In the genomic region with DNA sequence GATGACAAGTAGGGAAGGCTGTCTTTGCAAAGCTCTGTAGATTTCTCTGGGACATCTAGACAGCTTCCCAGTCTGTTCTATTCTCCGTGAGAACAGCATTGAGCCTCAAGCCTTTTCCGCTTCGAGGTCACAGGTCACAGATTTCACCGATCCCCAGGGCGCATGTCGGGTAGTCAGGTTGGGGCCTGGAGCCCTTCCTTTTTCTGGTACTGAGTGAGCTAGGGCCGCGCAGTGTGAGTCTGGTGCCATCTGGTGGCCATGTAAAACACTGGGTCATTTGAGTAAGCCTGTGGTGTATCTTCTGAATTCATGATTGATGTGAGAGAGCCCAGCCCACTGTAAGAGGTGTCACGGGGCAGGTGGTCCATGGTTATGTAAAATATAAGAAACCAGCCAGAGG, we compare ENCODE assay signal across 9 mouse cellular contexts. TPM values are rescaled to one million over a fixed set of nuclear protein-coding genes. Genes with fewer than 3 reads are reported as not detected.
DNase-seq lines count a peak whose midpoint lies in the region; ATAC-seq and TF ChIP-seq lines count a peak whose summit lies in the region.
"Had no signal": no experiment of that assay in that cellular context is flagged by ENCODE, and none has a peak within 500 bp of the region (broad histone marks: within the 10 kb centered on the region; RNA-seq: fewer than 3 reads in every experiment).

No protein-coding gene starts in this region.

- H3K9me3 ChIP-seq in embryonic facial prominence, embryonic 11.5 days (replicated peaks; ENCODE audit: control insufficient read depth, low read length), result no peaks in the 10 kb centered on the region
- H3K9me3 ChIP-seq in lung, postnatal 0 days (ENCODE audit: low read length), result no peaks in the 10 kb centered on the region
- H3K9me3 ChIP-seq: heart, embryonic 13.5 days had no signal

- ATAC-seq in embryonic facial prominence, embryonic 11.5 days (replicated peaks; ENCODE audit: insufficient number of reproducible peaks, low FRiP score, low TSS enrichment, low read depth), result 0 out of 2 replicates have a peak, but pooled peaks have one; percentile 34
- peak; percentile 87 for ATAC-seq in lung, postnatal 0 days

- H3K36me3 ChIP-seq in embryonic facial prominence, embryonic 11.5 days (replicated peaks; ENCODE audit: control insufficient read depth, insufficient read depth, low read depth, low read length), result no peaks in the 10 kb centered on the region
- H3K36me3 ChIP-seq in lung, postnatal 0 days (ENCODE audit: insufficient read depth, low read length), result no peaks in the 10 kb centered on the region
- H3K36me3 ChIP-seq: heart, embryonic 13.5 days had no signal

- intact Hi-C loops in heart, postnatal 36 days (cut with DNase I), result loop anchor here (1.0 to 5.0 kb wide), 5 partner anchors 31 to 158 kb away; partner anchors contain the start of genes Psmb9 and Tap1

- no peak overlapping the region for H3K27ac ChIP-seq in embryonic facial prominence, embryonic 11.5 days (replicated peaks; ENCODE audit: low read depth, low read length)
- H3K27ac ChIP-seq in layer of hippocampus, adult 2 months, result no peak overlapping the region
- H3K27ac ChIP-seq in lung, postnatal 0 days (ENCODE audit: low read length), result no peak overlapping the region
- H3K27ac ChIP-seq: heart, embryonic 13.5 days had no signal

- H3K4me3 ChIP-seq in embryonic facial prominence, embryonic 11.5 days (ENCODE audit: low read depth, low read length), result no peak overlapping the region
- no peak overlapping the region for H3K4me3 ChIP-seq in layer of hippocampus, adult 2 months
- no peak overlapping the region for H3K4me3 ChIP-seq in lung, postnatal 0 days (ENCODE audit: low read depth, low read length)
- H3K4me3 ChIP-seq: heart, embryonic 13.5 days had no signal

- DNase-seq in CD8-positive naive resting alpha-beta T cell, adult 2 months (ENCODE audit: low read depth in 2 of 2, low spot score in 2 of 2), result peak; percentile 82 to 88
- peak; percentile 59 for DNase-seq in adrenal gland, adult 8-10 months
- DNase-seq in embryonic facial prominence, embryonic 11.5 days (ENCODE audit: low spot score), result peak; percentile 67
- DNase-seq in heart, postnatal 36 days, result peak; percentile 82 to 83
- DNase-seq in layer of hippocampus, adult 2 months (ENCODE audit: low spot score in 2 of 2), result peak; percentile 60 to 75
- DNase-seq in lung, postnatal 0 days (ENCODE audit: low spot score), result peak; percentile 83
- peak; percentile 69 for DNase-seq in retina, postnatal 7 days (ENCODE audit: low read depth, low spot score)
- DNase-seq in urinary bladder, adult 2 months (ENCODE audit: low spot score), result peak; percentile 42

- H3K4me1 ChIP-seq in embryonic facial prominence, embryonic 11.5 days (ENCODE audit: control insufficient read depth, insufficient read depth, low read length), result no peaks in the 10 kb centered on the region
- H3K4me1 ChIP-seq in lung, postnatal 0 days (ENCODE audit: insufficient read depth, low read depth, low read length), result no peaks in the 10 kb centered on the region
- H3K4me1 ChIP-seq: heart, embryonic 13.5 days had no signal

- TF ChIP-seq EP300 in lung, postnatal 0 days (IDR thresholded peaks at IDR 0.05), result no peak

- H3K27me3 ChIP-seq in embryonic facial prominence, embryonic 11.5 days (ENCODE audit: control insufficient read depth, insufficient read depth, low read length), result no peaks in the 10 kb centered on the region
- H3K27me3 ChIP-seq in lung, postnatal 0 days (replicated peaks; ENCODE audit: insufficient read depth, low read length), result no peaks in the 10 kb centered on the region
- H3K27me3 ChIP-seq: heart, embryonic 13.5 days had no signal

- H3K4me2 ChIP-seq in embryonic facial prominence, embryonic 11.5 days (ENCODE audit: low read depth, low read length), result no peak overlapping the region
- no peak overlapping the region for H3K4me2 ChIP-seq in lung, postnatal 0 days (replicated peaks; ENCODE audit: low read depth, low read length)
- H3K4me2 ChIP-seq: heart, embryonic 13.5 days had no signal

- no peak overlapping the region for H3K9ac ChIP-seq in embryonic facial prominence, embryonic 11.5 days (replicated peaks; ENCODE audit: low read length)
- no peak overlapping the region for H3K9ac ChIP-seq in lung, postnatal 0 days (replicated peaks; ENCODE audit: low read depth)
- H3K9ac ChIP-seq: heart, embryonic 13.5 days had no signal

- WGBS in embryonic facial prominence, embryonic 11.5 days, result 49% methylated on average over 9 of the region's 9 CpGs
- WGBS in lung, postnatal 0 days, result 40% methylated on average over 9 of the region's 9 CpGs

- peak; percentile 93 for TF ChIP-seq CTCF in layer of hippocampus, adult 2 months (conservative IDR thresholded peaks at IDR 0.05)
- peak; percentile 90 for TF ChIP-seq CTCF in lung, postnatal 0 days (IDR thresholded peaks at IDR 0.05)

RNA-seq across cellular contexts. Expression of gene H2-Ob, which starts 3.8 kb away (rescaled TPM):
- 1 to 10 TPM; 1.3 to 1.8 (median 1.5) TPM for total RNA-seq in adrenal gland, adult 8-10 months (2022)
- polyA plus RNA-seq in embryonic facial prominence, embryonic 11.5 days (2014; fragmentation: Nextera tagmentation; extraction: Ambion mirVana), result not detected in 2 replicates
- under 1 TPM; 0.83 to 0.84 TPM for total RNA-seq in heart, postnatal 36 days (2021)
- total RNA-seq in layer of hippocampus, adult 2 months (2021), result under 1 TPM in 1 of 2 experiments, not detected in 1; 0.17 TPM
- 0.43 and 1.2 TPM in 2 replicates for polyA plus RNA-seq in lung, postnatal 0 days (2015; fragmentation: Nextera tagmentation; extraction: Ambion mirVana)
- polyA plus RNA-seq in urinary bladder, adult 2 months (2012; rRNA removed), result 2.7 and 5.0 TPM in 2 replicates
- polyA plus RNA-seq: heart, embryonic 13.5 days had no signal

RNA-seq across cellular contexts. Expression of gene H2-Ab1, which starts 22.6 kb away (rescaled TPM):
- total RNA-seq in adrenal gland, adult 8-10 months (2022), result 100 to 1,000 TPM in 3 of 4 experiments, 10 to 100 TPM in 1; 62.4 to 146 (median 115) TPM
- polyA plus RNA-seq in embryonic facial prominence, embryonic 11.5 days (2014; fragmentation: Nextera tagmentation; extraction: Ambion mirVana), result 3.5 and 3.8 TPM in 2 replicates
- total RNA-seq in heart, postnatal 36 days (2021), result 10 to 100 TPM; 14.8 to 32.7 TPM
- total RNA-seq in layer of hippocampus, adult 2 months (2021), result 1 to 10 TPM; 1.7 to 1.8 TPM
- 17.8 and 19.2 TPM in 2 replicates for polyA plus RNA-seq in lung, postnatal 0 days (2015; fragmentation: Nextera tagmentation; extraction: Ambion mirVana)
- polyA plus RNA-seq in urinary bladder, adult 2 months (2012; rRNA removed), result 251 and 267 TPM in 2 replicates

RNA-seq across cellular contexts. Expression of gene Tap2, which starts 31.6 kb away (rescaled TPM):
- total RNA-seq in adrenal gland, adult 8-10 months (2022), result 10 to 100 TPM; 53.9 to 71.1 (median 67.2) TPM
- polyA plus RNA-seq in embryonic facial prominence, embryonic 11.5 days (2014; fragmentation: Nextera tagmentation; extraction: Ambion mirVana), result 0.77 and 1.2 TPM in 2 replicates
- 10 to 100 TPM; 23.6 to 24.6 TPM for total RNA-seq in heart, postnatal 36 days (2021)
- total RNA-seq in layer of hippocampus, adult 2 months (2021), result 1 to 10 TPM; 7.8 to 9.3 TPM
- 23.9 and 26.1 TPM in 2 replicates for polyA plus RNA-seq in lung, postnatal 0 days (2015; fragmentation: Nextera tagmentation; extraction: Ambion mirVana)
- 37.9 and 42.4 TPM in 2 replicates for polyA plus RNA-seq in urinary bladder, adult 2 months (2012; rRNA removed)

RNA-seq across cellular contexts. Expression of gene Psmb8, which starts 37.4 kb away (rescaled TPM):
- total RNA-seq in adrenal gland, adult 8-10 months (2022), result 10 to 100 TPM; 30.4 to 41.2 (median 36.4) TPM
- 1.7 and 2.1 TPM in 2 replicates for polyA plus RNA-seq in embryonic facial prominence, embryonic 11.5 days (2014; fragmentation: Nextera tagmentation; extraction: Ambion mirVana)
- total RNA-seq in heart, postnatal 36 days (2021), result 10 to 100 TPM; 11.4 to 15.1 TPM
- total RNA-seq in layer of hippocampus, adult 2 months (2021), result 1 to 10 TPM; 2.7 TPM
- polyA plus RNA-seq in lung, postnatal 0 days (2015; fragmentation: Nextera tagmentation; extraction: Ambion mirVana), result 54.9 and 58.6 TPM in 2 replicates
- polyA plus RNA-seq in urinary bladder, adult 2 months (2012; rRNA removed), result 81.2 and 88.3 TPM in 2 replicates

RNA-seq across cellular contexts. Expression of gene Psmb9, which starts 47.4 kb away (rescaled TPM):
- total RNA-seq in adrenal gland, adult 8-10 months (2022), result 10 to 100 TPM; 16.7 to 30.6 (median 25.5) TPM
- 0.67 and 1.1 TPM in 2 replicates for polyA plus RNA-seq in embryonic facial prominence, embryonic 11.5 days (2014; fragmentation: Nextera tagmentation; extraction: Ambion mirVana)
- 10 to 100 TPM in 1 of 2 experiments, 1 to 10 TPM in 1; 7.5 to 10.6 TPM for total RNA-seq in heart, postnatal 36 days (2021)
- total RNA-seq in layer of hippocampus, adult 2 months (2021), result 1 to 10 TPM; 2.1 to 3.6 TPM
- polyA plus RNA-seq in lung, postnatal 0 days (2015; fragmentation: Nextera tagmentation; extraction: Ambion mirVana), result 16.4 and 17.1 TPM in 2 replicates
- polyA plus RNA-seq in urinary bladder, adult 2 months (2012; rRNA removed), result 34.7 and 37.4 TPM in 2 replicates

Comparison
In these comparisons a context has a peak if more than half of its experiments do, and no peak if none do; other contexts are left out.
1. RNA of gene H2-Ab1, which starts 22.6 kb away (total RNA-seq): 62.4 to 146 TPM in adrenal gland, adult 8-10 months and 14.8 to 32.7 TPM in heart, postnatal 36 days; 1.7 to 1.8 TPM in layer of hippocampus, adult 2 months; every median in the first group is over 4 times any median in the second.
2. Peak in every context shown above with its lines, with median percentiles within 50 percentile points of each other: DNase-seq.